Mouse (Mus musculus) erythroblast, embryonic 14.5 days (primary cell): Measurements from ENCODE around the gene Otud7a. TPM values are rescaled to one million over a fixed set of nuclear protein-coding genes. Genes with fewer than 3 reads are reported as not detected.

ENCODE experiments used
- H3K27me3 ChIP-seq: 2 replicates; pipeline ENCODE4 v1.6.1; 2012; ENCODE audit warnings: inconsistent platforms; ENCODE audit not compliant: control insufficient read depth
- H3K36me3 ChIP-seq: 2 replicates; pipeline ENCODE4 v1.6.1; 2012; ENCODE audit warnings: mild to moderate bottlenecking, inconsistent platforms; ENCODE audit not compliant: control insufficient read depth
- H3K4me1 ChIP-seq: 2 replicates; pipeline ENCODE4 v1.6.1; 2012; ENCODE audit warnings: inconsistent platforms; ENCODE audit not compliant: control insufficient read depth
- H3K4me3 ChIP-seq: replicated peaks from 2 replicates; pipeline ENCODE3; 2012; ENCODE audit warnings: moderate library complexity, mild to moderate bottlenecking, inconsistent platforms
- H3K9me3 ChIP-seq: 2 replicates; pipeline ENCODE4 v1.6.1; 2012; ENCODE audit warnings: low read length, inconsistent platforms, mixed read lengths; ENCODE audit not compliant: control insufficient read depth
- GATA1 ChIP-seq: IDR thresholded peaks from 2 replicates; pipeline ENCODE4 v1.6.1; 2012; ENCODE audit warnings: low read length, inconsistent platforms, mixed read lengths
- TAL1 ChIP-seq: IDR thresholded peaks from 3 replicates; pipeline ENCODE4 v1.6.1; 2012; ENCODE audit warnings: low read length, inconsistent platforms, mixed read lengths
- polyA plus RNA-seq: library from polyadenylated mRNA; stranded (reverse); fragments of >175 nt; gene quantifications from 2 replicates; pipeline ENCODE4 v1.2.3, GENCODE M21; 2012

Gene Otud7a
- polyA plus RNA-seq, 1 experiment = 0.06 TPM

GRCm38 (mm10) chr7:63540293-63540692 is 95.7 kb downstream of the Otud7a start:
- no peaks in the 10 kb centered on the region for H3K27me3 ChIP-seq
- no peak overlapping the region for H3K4me3 ChIP-seq
- no peaks in the 10 kb centered on the region for H3K9me3 ChIP-seq
- H3K36me3 ChIP-seq = no peaks in the 10 kb centered on the region; the same call in 1 of the 2 replicates
- TF ChIP-seq TAL1 = no peak
- TF ChIP-seq GATA1 = no peak
- no peaks in the 10 kb centered on the region for H3K4me1 ChIP-seq

- no peaks in the 10 kb centered on the region for H3K36me3 ChIP-seq
- no peaks in the 10 kb centered on the region for H3K27me3 ChIP-seq
- no peaks in the 10 kb centered on the region for H3K9me3 ChIP-seq
- H3K4me1 ChIP-seq = no peaks in the 10 kb centered on the region
- TF ChIP-seq GATA1 (no peak), TAL1 (no peak)
- H3K4me3 ChIP-seq = no peak overlapping the region
Observed at GRCm38 (mm10) chr7:63554457-63554856, 109.9 kb downstream of the Otud7a start.

DNA sequence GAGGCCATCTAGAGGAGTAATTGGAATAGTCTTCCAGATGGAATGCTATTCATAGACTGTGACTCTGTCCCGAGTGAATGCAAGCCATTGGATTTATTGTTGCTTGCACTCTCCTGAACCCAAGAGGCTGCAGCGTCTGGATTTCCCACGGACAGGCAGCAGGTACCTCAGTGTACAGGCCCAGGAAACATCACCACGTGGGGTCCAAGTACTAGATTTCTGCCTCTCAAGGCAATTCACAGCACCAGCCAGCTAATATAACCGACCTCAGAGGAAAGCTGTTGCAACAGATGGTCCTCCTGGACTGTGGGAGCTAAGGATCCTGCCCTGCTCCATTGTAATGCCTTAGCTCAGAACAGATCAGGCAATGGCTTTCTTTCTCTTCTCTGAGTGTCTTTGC is 111.8 kb downstream of the Otud7a start:
- no peak overlapping the region for H3K4me3 ChIP-seq
- H3K36me3 ChIP-seq = no peaks in the 10 kb centered on the region
- H3K9me3 ChIP-seq = no peaks in the 10 kb centered on the region
- TF ChIP-seq TAL1 = no peak
- no peak for TF ChIP-seq GATA1
- no peaks in the 10 kb centered on the region for H3K27me3 ChIP-seq
- no peaks in the 10 kb centered on the region for H3K4me1 ChIP-seq

DNA sequence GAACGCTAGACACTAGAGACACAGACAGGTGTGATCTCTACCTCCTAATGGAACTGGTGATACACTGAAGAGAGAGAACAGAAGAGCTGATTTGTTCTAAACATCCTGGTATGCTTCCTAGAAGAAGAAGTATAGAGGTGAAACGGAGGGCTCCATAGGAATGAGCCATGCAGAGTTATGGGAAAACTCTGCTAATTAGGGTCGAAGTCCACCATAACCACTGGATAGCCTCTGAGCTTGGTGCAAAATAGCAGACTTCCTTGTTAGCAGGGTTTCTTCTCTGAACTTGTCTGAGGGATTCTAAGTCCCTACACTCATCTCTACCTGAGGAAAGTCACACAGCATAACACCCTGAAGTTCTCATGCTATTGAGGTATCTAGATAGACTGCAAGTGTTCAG is 114.4 kb downstream of the Otud7a start:
- Histone ChIP-seq H3K4me3 (no peak overlapping the region), H3K9me3 (no peaks in the 10 kb centered on the region), H3K27me3 (no peaks in the 10 kb centered on the region), H3K36me3 (no peaks in the 10 kb centered on the region), H3K4me1 (no peaks in the 10 kb centered on the region)
- TF ChIP-seq TAL1 (no peak), GATA1 (no peak)

- Histone ChIP-seq H3K27me3 (no peaks in the 10 kb centered on the region), H3K36me3 (no peaks in the 10 kb centered on the region), H3K4me1 (no peaks in the 10 kb centered on the region), H3K4me3 (no peak overlapping the region), H3K9me3 (no peaks in the 10 kb centered on the region)
- TF ChIP-seq TAL1 (no peak), GATA1 (no peak)
Observed at GRCm38 (mm10) chr7:63559679-63560078, 115.1 kb downstream of the Otud7a start.

DNA sequence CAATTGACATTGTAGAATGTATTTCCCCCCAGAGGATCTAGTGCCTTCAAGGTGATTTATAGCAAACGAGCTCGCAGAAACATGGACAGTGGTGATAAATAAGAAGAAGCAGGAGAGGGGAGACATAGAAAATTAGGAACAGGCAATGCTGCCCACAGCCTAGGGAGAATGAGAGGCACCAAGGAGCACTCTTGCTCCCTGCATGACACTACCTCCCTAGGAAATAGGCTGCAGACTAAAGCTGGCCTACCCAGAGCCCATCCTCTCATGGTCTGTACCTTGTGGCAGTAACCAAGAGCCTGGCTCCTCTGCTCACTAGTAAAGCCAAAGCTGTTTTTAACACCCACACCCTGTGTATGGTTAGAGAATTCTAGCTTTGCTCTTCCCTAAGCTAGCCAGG is 138.8 kb downstream of the Otud7a start:
- TF ChIP-seq GATA1 = no peak
- TF ChIP-seq TAL1 = no peak
- H3K4me1 ChIP-seq = no peaks in the 10 kb centered on the region
- H3K27me3 ChIP-seq = no peaks in the 10 kb centered on the region
- H3K36me3 ChIP-seq = no peaks in the 10 kb centered on the region
- no peak overlapping the region for H3K4me3 ChIP-seq
- no peaks in the 10 kb centered on the region for H3K9me3 ChIP-seq

DNA sequence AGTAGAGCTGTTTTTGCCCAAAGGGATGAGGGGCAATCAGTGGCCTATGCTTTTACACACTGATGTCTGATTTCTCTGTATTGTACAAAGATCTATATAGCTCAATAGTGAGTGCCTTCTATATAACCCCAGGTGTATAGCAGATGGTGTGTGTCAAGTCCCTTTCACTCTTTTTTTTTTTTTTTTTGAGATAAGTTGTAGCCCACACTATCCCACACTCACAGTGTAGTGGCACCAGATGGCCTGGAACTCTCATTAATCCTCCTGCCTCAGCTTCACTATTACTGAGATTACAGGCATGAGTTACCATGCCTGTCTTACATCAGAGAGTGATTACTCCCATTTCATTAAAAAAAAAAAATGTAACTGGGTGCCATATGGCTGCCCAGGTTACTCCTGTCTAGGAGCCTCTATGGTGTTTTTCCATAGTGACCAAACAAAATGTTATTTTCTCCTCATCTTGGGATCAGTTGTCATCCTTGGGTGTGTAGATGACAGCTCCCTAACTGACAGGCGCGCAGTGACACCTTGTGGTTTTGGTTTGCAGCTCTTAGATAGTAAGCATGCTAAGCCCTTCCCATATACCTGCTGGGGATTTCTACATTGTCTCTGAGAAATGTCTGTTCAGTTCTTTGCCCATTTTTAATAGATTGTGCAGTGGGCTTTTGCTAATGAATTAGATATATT is 141.8 kb downstream of the Otud7a start:
- no peaks in the 10 kb centered on the region for H3K9me3 ChIP-seq
- H3K4me1 ChIP-seq = no peaks in the 10 kb centered on the region
- H3K27me3 ChIP-seq = no peaks in the 10 kb centered on the region
- TF ChIP-seq TAL1 = no peak
- no peak for TF ChIP-seq GATA1
- no peak overlapping the region for H3K4me3 ChIP-seq
- no peaks in the 10 kb centered on the region for H3K36me3 ChIP-seq

DNA sequence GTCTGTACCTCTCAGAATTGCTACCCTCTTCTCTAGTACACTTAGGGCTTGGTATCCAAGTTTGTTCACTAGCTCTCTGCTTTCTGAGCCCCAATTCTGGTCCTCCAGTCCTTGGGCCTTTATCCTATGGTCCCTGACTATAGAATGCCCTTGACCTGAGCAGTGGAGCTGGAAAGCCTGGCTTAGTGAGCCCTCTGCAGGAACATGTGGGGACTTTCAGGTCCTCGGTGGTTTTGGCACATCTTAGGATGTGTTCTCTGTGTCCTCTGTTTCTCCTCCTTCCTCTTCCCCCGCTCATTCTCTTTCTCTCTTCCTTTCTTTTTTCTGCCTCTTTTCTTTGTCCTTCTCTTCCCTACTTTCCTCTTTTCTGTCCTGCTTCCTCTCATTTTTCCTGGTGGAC is 145.8 kb downstream of the Otud7a start:
- TF ChIP-seq GATA1 (no peak), TAL1 (no peak)
- H3K4me3 ChIP-seq = no peak overlapping the region
- no peaks in the 10 kb centered on the region for H3K36me3 ChIP-seq
- H3K27me3 ChIP-seq = no peaks in the 10 kb centered on the region
- no peaks in the 10 kb centered on the region for H3K4me1 ChIP-seq
- no peaks in the 10 kb centered on the region for H3K9me3 ChIP-seq

DNA sequence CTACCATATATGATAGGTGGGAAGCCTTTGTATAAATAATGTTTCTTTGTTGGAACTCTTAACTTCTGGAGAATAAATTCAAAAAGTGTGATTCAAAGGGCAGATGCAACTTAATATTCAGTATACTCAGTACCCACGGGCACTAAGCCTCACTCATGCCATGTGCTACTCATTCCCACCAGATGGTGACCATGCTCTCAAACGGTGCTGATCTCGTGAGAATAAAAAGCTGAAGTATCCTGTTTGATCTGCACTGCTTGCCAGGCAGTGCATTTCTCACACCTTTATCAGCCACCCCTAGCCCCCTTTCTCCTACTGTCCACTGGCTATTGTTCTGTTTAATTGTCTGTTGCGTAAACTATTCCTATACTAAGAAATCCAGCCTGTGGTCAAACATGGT is 146.8 kb downstream of the Otud7a start:
- no peaks in the 10 kb centered on the region for H3K36me3 ChIP-seq
- no peak for TF ChIP-seq TAL1
- no peaks in the 10 kb centered on the region for H3K4me1 ChIP-seq
- no peak overlapping the region for H3K4me3 ChIP-seq
- H3K9me3 ChIP-seq = no peaks in the 10 kb centered on the region
- H3K27me3 ChIP-seq = no peaks in the 10 kb centered on the region

DNA sequence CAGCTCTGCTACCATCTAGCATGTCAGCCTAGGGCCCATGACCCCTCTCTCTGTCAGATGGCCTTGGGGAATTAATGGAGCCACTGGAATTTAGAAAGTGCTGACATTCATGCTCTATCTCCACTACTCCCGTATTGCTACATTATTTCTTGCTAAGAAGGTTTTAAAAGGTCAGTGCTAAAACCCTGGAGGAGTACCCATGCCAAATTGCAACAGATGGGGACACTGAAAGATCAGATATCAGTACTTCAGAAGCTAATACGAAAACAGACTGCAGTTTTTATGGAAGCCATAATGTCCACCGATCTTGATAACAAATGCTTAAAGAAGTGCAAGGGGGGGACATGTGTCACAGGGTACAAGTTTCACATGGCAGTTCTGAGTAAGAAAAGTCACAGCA is 147.5 kb downstream of the Otud7a start:
- TF ChIP-seq TAL1 (no peak), GATA1 (no peak)
- Histone ChIP-seq H3K9me3 (no peaks in the 10 kb centered on the region), H3K4me1 (no peaks in the 10 kb centered on the region), H3K27me3 (no peaks in the 10 kb centered on the region), H3K4me3 (no peak overlapping the region), H3K36me3 (no peaks in the 10 kb centered on the region)

GRCm38 (mm10) chr7:63604827-63605226 is 160.3 kb downstream of the Otud7a start:
- TF ChIP-seq GATA1 (no peak), TAL1 (no peak)
- no peaks in the 10 kb centered on the region for H3K36me3 ChIP-seq
- H3K9me3 ChIP-seq = no peaks in the 10 kb centered on the region
- H3K27me3 ChIP-seq = no peaks in the 10 kb centered on the region
- H3K4me3 ChIP-seq = no peak overlapping the region
- H3K4me1 ChIP-seq = no peaks in the 10 kb centered on the region
